Mouse (Mus musculus) heart, adult 11 months (tissue): ENCODE results near the gene Pomp.
A peak's percentile ranks its signal among the peaks of the same experiment; 100 is the strongest.

Source experiments
- DNase-seq: peaks from one replicate; pipeline ENCODE4 v3.0.0; 2022

Gene Pomp

GRCm38 (mm10) chr5:147903166-147903565 is 42.9 kb downstream of the Pomp start:
- DNase-seq = no peak

DNA sequence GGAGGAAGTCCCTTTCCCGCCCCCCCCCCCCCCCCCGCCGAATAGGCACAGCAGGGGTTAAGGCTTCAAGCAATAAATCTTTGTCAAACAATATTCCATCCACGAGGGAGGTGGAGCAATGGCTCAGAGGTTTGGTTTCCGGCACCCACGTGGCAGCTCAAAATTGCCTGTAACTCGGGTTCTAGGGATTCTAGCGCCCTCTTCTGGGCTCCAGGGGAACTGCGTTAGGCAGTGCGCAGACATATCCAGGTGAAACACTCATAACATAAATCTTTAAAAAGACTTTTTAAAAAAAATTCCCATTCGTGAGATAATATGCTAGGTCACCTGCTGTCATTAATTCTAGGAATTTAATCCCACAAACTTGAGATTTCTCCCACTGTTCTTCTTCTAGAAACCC is 46.9 kb downstream of the Pomp start:
- DNase-seq = no peak

DNA sequence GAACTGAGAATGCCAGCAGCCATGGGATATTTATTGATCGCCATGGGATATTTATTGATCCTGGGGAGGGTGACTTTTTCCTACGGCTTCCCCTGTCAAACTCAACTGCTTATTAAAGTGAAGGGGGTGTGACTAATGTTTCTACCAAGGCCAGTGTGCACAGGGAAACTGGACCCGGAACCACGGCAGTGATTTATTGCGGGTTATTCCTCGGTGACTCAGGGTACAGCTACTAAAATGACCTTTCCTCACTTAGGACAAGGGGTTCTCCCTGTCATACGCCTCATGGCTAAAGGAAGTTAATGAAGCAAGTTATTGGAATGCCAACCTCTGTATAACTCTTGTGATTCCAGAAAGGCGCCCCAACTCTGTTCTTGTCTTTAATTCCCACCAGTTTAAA is 47.6 kb downstream of the Pomp start:
- DNase-seq = no peak

- no peak for DNase-seq
Measured at GRCm38 (mm10) chr5:147910807-147911509, 50.7 kb downstream of the Pomp start.

DNA sequence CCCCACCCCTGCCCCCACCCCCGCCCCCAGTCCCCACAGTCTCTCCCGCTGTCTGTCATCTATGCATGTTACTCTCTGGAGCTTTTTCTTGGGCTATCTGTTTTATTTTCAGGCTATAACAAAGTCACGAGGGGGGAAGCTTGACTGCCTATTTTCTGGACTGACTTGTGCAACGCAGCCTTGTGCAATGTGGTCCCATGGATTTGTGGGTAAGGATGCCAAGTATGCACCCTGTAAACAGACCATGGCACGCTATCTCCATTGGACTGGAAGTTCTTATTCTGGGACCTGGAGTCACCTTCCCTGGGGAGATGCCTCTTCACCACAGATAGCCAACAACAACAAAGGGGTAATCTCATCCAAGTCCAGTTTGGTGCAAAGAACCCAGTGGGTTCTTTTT is 51.5 kb downstream of the Pomp start:
- peak; percentile 98 for DNase-seq

DNA sequence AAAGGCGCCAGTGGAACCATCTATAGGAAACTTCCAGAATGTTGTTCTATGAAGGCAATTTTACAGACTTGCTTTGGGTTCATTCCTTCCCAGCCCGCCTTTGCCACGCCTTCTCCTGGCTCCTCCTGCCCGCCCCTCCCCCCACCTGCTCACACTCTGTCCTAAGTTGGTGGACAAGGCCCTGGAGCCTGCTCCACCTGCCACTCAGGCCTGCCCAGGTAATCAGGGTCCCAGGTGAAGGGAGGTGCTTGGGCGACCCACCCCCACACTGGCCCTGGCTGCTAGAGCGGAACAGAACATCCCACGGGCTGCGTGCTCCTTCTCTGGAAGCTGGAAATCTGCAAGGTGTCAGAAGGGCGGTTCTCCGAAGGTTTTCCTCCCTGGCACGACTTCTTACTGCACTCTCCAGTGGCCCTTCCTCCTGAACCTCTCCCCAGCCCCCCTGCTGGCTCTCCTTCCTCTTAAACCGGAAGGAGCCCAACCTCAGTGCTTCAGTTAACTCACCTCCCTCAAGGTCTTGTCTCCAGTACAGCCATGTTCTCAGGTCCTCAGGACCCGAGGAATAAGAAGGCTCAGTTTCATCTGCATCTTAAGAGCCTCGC is 53.1 kb downstream of the Pomp start:
- DNase-seq = no peak

GRCm38 (mm10) chr5:147915038-147915566 is 54.8 kb downstream of the Pomp start:
- DNase-seq = no peak

- no peak for DNase-seq
Measured at GRCm38 (mm10) chr5:147916171-147916570, 55.9 kb downstream of the Pomp start.

DNA sequence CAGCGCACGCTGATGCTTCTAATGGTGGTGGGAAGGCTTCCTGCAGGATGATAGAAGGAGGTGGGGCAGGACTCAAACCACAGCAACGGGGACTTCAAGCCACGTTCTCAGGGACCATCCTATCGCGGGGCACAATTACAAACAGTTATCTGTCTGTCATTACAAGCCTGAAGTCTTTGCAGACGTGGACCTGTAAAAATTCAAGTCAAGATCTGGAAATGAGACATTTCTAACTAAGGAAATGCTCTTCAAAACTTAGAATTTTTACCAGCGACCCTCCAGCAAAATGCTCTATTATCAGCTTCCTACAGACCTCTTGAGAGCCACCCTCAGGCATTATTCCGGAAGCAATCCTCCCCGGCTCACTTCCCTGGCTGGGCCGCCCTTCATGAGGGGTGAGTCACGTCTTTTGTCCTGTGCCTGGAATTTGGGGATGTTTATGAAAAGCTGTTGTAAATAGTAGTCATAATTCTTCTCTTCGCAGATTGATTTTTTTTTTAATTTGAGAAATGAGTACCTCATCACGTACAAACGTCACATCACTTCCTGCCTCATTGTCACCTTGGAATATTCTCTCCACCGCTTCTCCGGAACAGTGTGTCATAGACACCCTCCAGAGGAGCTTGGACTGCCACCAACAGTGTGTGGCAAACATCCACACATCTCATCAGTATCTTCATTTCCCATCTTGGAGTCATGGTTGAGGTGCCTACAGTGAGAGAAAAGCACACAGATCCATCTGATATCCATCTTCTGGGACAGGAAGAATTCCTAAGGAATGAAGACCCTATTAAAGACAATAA is 58.0 kb downstream of the Pomp start:
- peak; percentile 95 for DNase-seq

GRCm38 (mm10) chr5:147924621-147925020 is 64.4 kb downstream of the Pomp start:
- peak; percentile 83 for DNase-seq
